Mouse (Mus musculus) bone marrow, adult 2 months (tissue): ENCODE measurements around the gene Ssr3.

Experiments used
- CTCF ChIP-seq: fragments of 200-500 bp; IDR thresholded peaks from 2 replicates; pipeline ENCODE4 v1.5.1; 2011; ENCODE audit warnings: low read length, control low read depth; ENCODE audit not compliant: control insufficient read depth, insufficient read depth
- POLR2A ChIP-seq: fragments of 200-500 bp; IDR thresholded peaks from 2 replicates; pipeline ENCODE4 v1.6.1; 2011; ENCODE audit warnings: low read depth, mild to moderate bottlenecking, control low read depth, low read length, borderline replicate concordance; ENCODE audit not compliant: control insufficient read depth

GRCm38 (mm10) chr3:65358275-65358674 lies 34.1 kb downstream of the Ssr3 start:
- TF ChIP-seq CTCF (no peak), POLR2A (no peak)
